Mouse (Mus musculus) heart, postnatal 0 days (tissue): ENCODE data around the gene Iba57. TPM values are rescaled to one million over a fixed set of nuclear protein-coding genes. Genes with fewer than 3 reads are reported as not detected.

Source experiments
- ATAC-seq: fragments of 200-750 bp; cut with Nextera tagmentation; 2 replicates; pipeline ENCODE4 v1.8.0; 2017; ENCODE audit warnings: low read depth, moderate number of reproducible peaks, moderate library complexity; ENCODE audit not compliant: insufficient read depth
- DNase-seq: peaks from one replicate; pipeline ENCODE4 v3.0.0-alpha.2; 2016; ENCODE audit warnings: low spot score
- H3K27ac ChIP-seq: fragments of 300-500 bp; sonication (generic); 2 replicates; pipeline ENCODE4 v1.5.1; 2014; ENCODE audit warnings: low read depth, mild to moderate bottlenecking
- H3K27me3 ChIP-seq: fragments of 300-500 bp; sonication (generic); 2 replicates; pipeline ENCODE4 v1.6.1; 2014; ENCODE audit warnings: low read length, mixed read lengths; ENCODE audit not compliant: control insufficient read depth, insufficient read depth
- H3K36me3 ChIP-seq: fragments of 300-500 bp; sonication (generic); replicated peaks from 2 replicates; pipeline ENCODE4 v1.6.1; 2014; ENCODE audit warnings: low read length, mixed read lengths; ENCODE audit not compliant: control insufficient read depth, insufficient read depth
- H3K4me1 ChIP-seq: fragments of 300-500 bp; sonication (generic); 2 replicates; pipeline ENCODE4 v1.6.1; 2014; ENCODE audit warnings: antibody characterized with exemption; ENCODE audit not compliant: control insufficient read depth, insufficient read depth
- H3K4me2 ChIP-seq: fragments of 300-500 bp; sonication (generic); 2 replicates; pipeline ENCODE4 v1.6.1; 2014; ENCODE audit warnings: low read depth, mild to moderate bottlenecking, low read length, moderate library complexity
- H3K4me3 ChIP-seq: fragments of 300-500 bp; sonication (generic); 2 replicates; pipeline ENCODE4 v1.5.1; 2014; ENCODE audit warnings: low read depth, low read length
- H3K9ac ChIP-seq: fragments of 300-500 bp; sonication (generic); replicated peaks from 2 replicates; pipeline ENCODE4 v1.6.1; 2014; ENCODE audit warnings: low read depth, low read length, mixed read lengths
- H3K9me3 ChIP-seq: fragments of 300-500 bp; sonication (generic); replicated peaks from 2 replicates; pipeline ENCODE4 v1.6.1; 2016; ENCODE audit warnings: low read length; ENCODE audit not compliant: control insufficient read depth
- CTCF ChIP-seq: IDR thresholded peaks from 2 replicates; pipeline ENCODE4 v1.5.1; 2016; ENCODE audit warnings: antibody characterized with exemption, control low read depth, low read depth
- EP300 ChIP-seq: IDR thresholded peaks from 2 replicates; pipeline ENCODE4 v1.6.1; 2016; ENCODE audit warnings: antibody characterized with exemption, low read depth
- WGBS: fragments of 180-500 bp; shearing (Covaris S2); extraction: QIAGEN DNeasy Blood & Tissue Kit; methylation state at CpG from one replicate; pipeline ENCODE4 v1.1.7; 2014; 5-methylcytosine and 5-hydroxymethylcytosine counted together
- polyA plus RNA-seq: library from polyadenylated mRNA; unstranded; fragments of >200 nt; fragmentation: Nextera tagmentation; extraction: Ambion mirVana; gene quantifications from 2 replicates; pipeline ENCODE4 v1.2.1, GENCODE M21; 2015
- total RNA-seq: library from RNA; depleted of rRNA; stranded (reverse); fragments of >200 nt; gene quantifications from 2 replicates; pipeline ENCODE4 v1.2.3, GENCODE M21; 2014; ENCODE audit warnings: low replicate concordance

Iba57 gene
- total and polyA plus RNA-seq, 2 experiments from 2014 or later, result 10.2 to 11.0 TPM

DNA sequence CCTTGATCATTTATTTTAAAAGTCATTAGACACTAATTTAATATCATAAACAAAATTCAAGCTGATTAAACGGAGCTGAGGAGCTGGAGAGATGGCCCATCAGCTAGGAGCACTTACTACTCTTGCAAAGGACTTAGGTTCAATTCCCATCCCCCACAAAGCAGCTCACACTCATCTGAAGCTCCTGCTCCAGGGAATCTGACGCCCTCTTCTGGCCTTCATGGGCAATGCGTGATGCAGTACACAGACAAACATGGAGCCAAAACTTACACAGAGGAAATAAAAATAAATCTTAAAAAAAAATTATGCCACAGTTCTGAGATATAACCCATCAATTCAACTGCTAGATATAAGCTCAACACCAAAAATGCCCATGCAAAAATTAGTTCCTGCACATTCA lies 11.8 kb downstream of the Iba57 start:
- no peak for DNase-seq
- H3K9ac ChIP-seq, result no peak overlapping the region
- H3K4me3 ChIP-seq, result no peak overlapping the region
- H3K36me3 ChIP-seq, result 0 out of 2 replicates have a peak, but pooled peaks cover 8% of the 10 kb centered on the region
- H3K4me2 ChIP-seq, result no peak overlapping the region
- no peaks in the 10 kb centered on the region for H3K27me3 ChIP-seq
- H3K27ac ChIP-seq, result no peak overlapping the region
- H3K9me3 ChIP-seq, result no peaks in the 10 kb centered on the region
- TF ChIP-seq CTCF (peak; percentile 35), EP300 (no peak)
- 41% methylated on average over 3 of the region's 3 CpGs for WGBS
- ATAC-seq, result no peak
- no peaks in the 10 kb centered on the region for H3K4me1 ChIP-seq

DNA sequence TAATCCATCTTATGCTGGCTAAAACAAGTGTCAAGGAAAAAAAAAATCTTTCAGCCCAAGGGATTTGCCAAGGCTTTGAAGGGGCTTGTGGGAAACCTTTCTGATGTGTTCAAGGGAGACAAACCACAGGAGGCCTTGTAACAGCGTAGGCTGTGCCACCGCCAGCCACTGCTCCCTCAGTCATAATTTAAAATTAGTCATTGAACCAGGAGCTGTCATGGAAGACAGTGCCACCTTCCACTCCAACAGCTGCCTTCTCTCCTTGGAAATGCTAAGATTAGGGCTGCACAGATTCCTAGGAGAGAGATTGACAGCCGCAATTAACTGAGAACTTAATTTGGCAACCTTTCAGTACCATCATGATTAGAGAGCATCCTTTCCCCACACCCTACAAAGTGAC lies 14.2 kb downstream of the Iba57 start:
- H3K9me3 ChIP-seq, result no peaks in the 10 kb centered on the region
- no peaks in the 10 kb centered on the region for H3K27me3 ChIP-seq
- TF ChIP-seq EP300 (no peak), CTCF (no peak)
- H3K9ac ChIP-seq, result no peak overlapping the region
- DNase-seq (no peak), ATAC-seq (no peak)
- WGBS, result 64% methylated on average over 3 of the region's 3 CpGs
- H3K4me2 ChIP-seq, result no peak overlapping the region
- H3K36me3 ChIP-seq, result no peaks in the 10 kb centered on the region
- no peak overlapping the region for H3K4me3 ChIP-seq
- H3K27ac ChIP-seq, result no peak overlapping the region
- H3K4me1 ChIP-seq, result no peaks in the 10 kb centered on the region

DNA sequence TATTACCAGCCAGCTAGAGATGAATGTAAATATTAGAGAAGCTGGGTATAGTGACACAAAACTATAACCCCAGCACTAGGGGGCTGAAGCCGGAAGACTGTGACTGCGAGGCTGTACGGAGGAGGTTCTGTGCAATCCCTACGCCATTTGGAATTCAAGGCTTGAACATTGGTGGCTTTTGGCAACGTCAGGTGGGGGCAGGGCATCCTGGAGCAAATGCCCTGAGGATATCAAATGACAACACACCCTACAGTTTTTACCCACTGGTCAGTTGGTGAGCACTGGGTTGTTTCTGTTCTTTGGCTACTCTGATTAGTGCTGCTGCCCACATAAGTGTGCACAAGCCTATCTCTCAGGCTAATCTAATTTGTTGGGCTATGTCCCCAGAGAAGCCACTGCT lies 20.6 kb downstream of the Iba57 start:
- Histone ChIP-seq H3K4me3 (no peak overlapping the region), H3K9me3 (no peaks in the 10 kb centered on the region), H3K4me2 (no peak overlapping the region), H3K36me3 (no peaks in the 10 kb centered on the region), H3K9ac (no peak overlapping the region), H3K27me3 (no peaks in the 10 kb centered on the region), H3K27ac (no peak overlapping the region), H3K4me1 (peaks cover 11% of the 10 kb centered on the region; the same call in 1 of the 2 replicates)
- DNase-seq, result no peak
- WGBS, result 84% methylated on average over 5 of the region's 5 CpGs
- TF ChIP-seq EP300 (no peak), CTCF (no peak)
- ATAC-seq, result no peak

DNA sequence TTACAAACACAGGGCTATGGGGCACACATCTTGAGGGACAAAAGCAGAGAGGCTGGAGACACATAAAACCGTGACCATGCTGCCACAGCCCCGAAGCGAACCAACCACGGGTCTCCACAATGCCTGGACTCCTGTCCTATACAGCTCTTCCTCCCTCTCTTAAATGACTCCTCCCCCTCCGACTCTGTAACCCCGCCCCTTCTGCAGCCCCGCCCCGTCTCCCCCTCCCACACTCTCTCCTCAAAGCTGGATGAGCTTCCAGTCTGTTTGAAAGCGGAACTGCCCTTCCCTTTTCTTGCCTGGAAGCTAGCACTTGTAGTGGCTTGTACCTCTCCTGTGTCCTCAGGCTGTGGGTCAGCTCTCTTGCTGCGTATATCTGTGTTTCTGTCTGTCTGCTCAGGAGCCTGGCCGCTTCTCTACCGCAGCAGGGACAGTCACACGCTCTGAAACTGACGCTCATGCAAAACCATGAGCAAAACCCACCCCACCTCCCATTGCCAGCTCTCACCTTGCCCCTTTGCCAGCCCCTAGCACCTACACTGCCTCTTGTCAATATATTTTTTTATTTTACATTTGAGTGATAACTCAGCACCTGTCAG lies 21.7 kb downstream of the Iba57 start:
- H3K27me3 ChIP-seq, result no peaks in the 10 kb centered on the region
- TF ChIP-seq EP300 (no peak), CTCF (no peak)
- H3K9me3 ChIP-seq, result no peaks in the 10 kb centered on the region
- DNase-seq (peak; percentile 43), ATAC-seq (no peak)
- no peak overlapping the region for H3K4me3 ChIP-seq
- H3K4me1 ChIP-seq, result peaks cover 21% of the 10 kb centered on the region
- peak overlapping the region; percentile 22; the same call in 1 of the 2 replicates for H3K27ac ChIP-seq
- WGBS, result 10% methylated on average over 14 of the region's 14 CpGs
- H3K36me3 ChIP-seq, result no peaks in the 10 kb centered on the region
- no peak overlapping the region for H3K9ac ChIP-seq
- H3K4me2 ChIP-seq, result peak overlapping the region; percentile 35

DNA sequence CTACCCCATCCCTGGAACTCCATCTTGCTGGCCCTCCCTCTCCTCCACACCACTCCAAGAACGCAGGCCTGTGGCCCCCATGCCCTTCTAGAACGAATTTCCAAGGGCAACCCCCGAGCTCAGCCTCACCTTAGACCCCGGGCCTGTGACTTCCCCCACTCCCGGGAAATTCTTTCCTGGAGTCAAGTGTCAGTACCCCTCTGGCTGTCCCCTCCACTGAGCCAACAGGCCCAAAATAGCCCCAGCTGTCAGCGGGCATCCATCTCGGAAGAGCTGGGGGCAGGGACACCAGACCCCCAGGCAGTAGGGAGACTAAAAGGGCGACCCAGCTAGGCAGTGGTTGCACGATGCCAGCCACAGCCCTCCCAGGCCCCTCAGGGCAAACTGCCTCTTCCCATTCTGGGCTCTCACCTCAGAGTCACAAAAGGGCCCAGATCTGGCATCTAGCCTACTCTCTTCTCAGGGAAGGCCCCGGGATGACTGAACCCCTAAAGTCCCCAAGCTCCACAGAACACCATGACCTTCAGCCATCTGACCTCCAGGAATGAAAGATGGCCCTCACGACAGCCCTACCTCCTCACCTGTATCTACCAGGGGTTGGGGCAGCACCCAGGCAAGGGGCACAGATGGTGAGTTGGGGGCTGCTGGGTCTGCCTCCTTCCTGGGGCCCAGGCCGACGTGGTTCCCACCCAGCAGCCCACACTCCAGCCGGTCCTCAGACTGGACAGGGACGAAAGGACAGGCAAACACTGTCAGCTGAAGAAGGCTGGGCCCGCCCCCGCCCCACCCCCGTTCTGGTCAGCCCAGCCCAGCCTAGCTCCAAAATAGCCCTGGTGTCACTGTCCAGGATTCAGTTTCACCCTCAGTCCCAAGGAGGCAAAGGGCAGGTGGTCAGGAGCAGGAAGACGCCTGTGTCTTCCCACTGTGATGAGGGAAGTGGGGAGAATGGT lies 24.7 kb downstream of the Iba57 start:
- Histone ChIP-seq H3K27me3 (peaks cover 21% of the 10 kb centered on the region), H3K4me3 (peak overlapping the region; percentile 52), H3K4me1 (peaks cover 34% of the 10 kb centered on the region), H3K27ac (peak overlapping the region; percentile 99), H3K9me3 (no peaks in the 10 kb centered on the region), H3K9ac (peak overlapping the region; percentile 77), H3K36me3 (peaks cover 14% of the 10 kb centered on the region), H3K4me2 (peak overlapping the region; percentile 76)
- TF ChIP-seq EP300 (no peak), CTCF (no peak)
- 33% methylated on average over 19 of the region's 19 CpGs for WGBS
- peak; percentile 76 for DNase-seq
- ATAC-seq, result peak; percentile 83
